Mouse (Mus musculus): ENCODE measurements around the gene Anks1. TPM values are rescaled to one million over a fixed set of nuclear protein-coding genes. Genes with fewer than 3 reads are reported as not detected.

The Anks1 gene
- polyA plus RNA-seq, 1 experiment from 2014 or later = 14.4 TPM

Other genes with a start within 250 kb of the Anks1 start
- gene Spdef, start 180.4 kb upstream of the Anks1 start, polyA plus RNA-seq (2015; fragmentation: Nextera tagmentation; extraction: Ambion mirVana) = 0.16 and 1.4 TPM in 2 replicates
- 16.7 and 16.8 TPM in 2 replicates for gene D17Wsu92e, start 88.7 kb upstream of the Anks1 start, polyA plus RNA-seq (2015; fragmentation: Nextera tagmentation; extraction: Ambion mirVana)
- gene Snrpc, start 71.2 kb upstream of the Anks1 start, polyA plus RNA-seq (2015; fragmentation: Nextera tagmentation; extraction: Ambion mirVana) = 330 and 331 TPM in 2 replicates
- gene Uhrf1bp1, start 52.9 kb upstream of the Anks1 start, polyA plus RNA-seq (2015; fragmentation: Nextera tagmentation; extraction: Ambion mirVana) = 6.1 and 7.9 TPM in 2 replicates
- gene Taf11, start 538 bp downstream of the Anks1 start, polyA plus RNA-seq (2015; fragmentation: Nextera tagmentation; extraction: Ambion mirVana) = 65.1 and 75.7 TPM in 2 replicates
- 5.8 and 6.1 TPM in 2 replicates for gene Tcp11, start 171.3 kb downstream of the Anks1 start, polyA plus RNA-seq (2015; fragmentation: Nextera tagmentation; extraction: Ambion mirVana)
- 17.7 and 19.2 TPM in 2 replicates for gene Scube3, start 232.8 kb downstream of the Anks1 start, polyA plus RNA-seq (2015; fragmentation: Nextera tagmentation; extraction: Ambion mirVana)

Measured in kidney, embryonic 15.5 days (tissue).